Mouse (Mus musculus) kidney, adult 9 months (tissue): Measurements from ENCODE around the gene Rgs3.
A peak's percentile ranks its signal among the peaks of the same experiment; 100 is the strongest.

ENCODE experiments used
- DNase-seq: peaks from one replicate; pipeline ENCODE4 v3.0.0; 2022

The Rgs3 gene

DNA sequence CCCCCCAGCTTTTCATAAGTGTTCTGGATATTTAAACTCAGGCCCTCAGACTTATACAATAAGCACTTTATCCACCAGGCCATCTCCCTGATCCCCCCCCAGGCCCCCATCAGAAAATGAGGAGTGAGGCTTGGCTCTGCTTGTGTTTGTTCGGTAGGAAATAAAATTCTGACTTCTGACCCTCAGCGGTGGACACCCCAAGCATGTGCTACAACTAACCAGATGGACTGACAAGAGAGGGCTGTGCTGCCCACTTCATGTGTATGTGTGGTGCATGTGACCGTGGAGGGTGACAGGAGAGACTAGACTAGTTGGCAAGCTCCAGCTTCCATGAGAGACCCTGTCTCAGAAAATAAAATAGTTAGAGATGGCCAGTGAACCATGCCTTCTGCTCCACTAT lies 171.2 kb downstream of the Rgs3 start:
- DNase-seq = no peak

DNA sequence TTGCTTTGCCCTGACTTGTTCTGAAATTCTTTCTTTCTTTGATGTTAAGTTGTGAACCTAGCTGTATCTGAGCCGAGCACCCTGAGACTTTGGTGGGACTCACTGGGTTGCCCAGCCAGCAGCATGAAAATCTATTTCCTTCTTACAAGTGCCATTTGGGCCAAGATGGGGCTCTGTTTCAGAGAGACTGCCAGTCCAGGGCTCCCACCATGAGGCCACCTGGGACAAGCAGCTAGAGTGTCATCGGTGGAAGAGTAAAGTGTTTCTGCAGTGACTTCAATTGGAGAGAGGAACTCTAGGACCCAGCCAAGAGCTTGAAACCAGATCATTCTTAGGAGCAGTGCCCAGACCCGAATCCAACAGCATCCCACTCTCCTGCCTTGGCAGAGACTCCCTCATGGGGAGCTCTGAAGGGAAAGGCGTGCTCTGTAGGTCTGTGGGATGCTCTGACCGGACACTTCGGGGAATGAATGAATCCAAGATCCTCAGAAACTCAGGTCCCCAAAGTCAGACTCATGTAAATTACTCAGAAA lies 171.9 kb downstream of the Rgs3 start:
- DNase-seq = no peak

DNA sequence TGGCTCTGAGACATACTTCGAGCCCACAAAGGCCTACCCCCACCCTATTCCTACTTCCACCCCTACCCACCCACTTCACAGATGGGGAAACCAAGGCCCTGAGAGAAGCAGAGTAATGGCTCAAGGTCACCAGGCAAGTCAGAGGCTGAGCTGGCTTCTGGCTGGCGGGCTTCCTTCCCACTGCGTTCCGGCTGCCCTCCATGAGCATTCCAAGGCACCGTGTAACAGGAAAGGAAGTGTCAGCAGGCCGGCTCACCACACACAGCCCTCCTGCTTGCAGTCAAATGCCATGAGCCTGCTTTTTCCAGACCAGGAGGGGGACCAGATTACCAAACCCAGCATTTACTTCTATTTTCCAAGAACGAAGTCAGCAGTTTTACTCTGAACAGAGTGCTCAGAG lies 172.4 kb downstream of the Rgs3 start:
- peak; percentile 38 for DNase-seq

DNA sequence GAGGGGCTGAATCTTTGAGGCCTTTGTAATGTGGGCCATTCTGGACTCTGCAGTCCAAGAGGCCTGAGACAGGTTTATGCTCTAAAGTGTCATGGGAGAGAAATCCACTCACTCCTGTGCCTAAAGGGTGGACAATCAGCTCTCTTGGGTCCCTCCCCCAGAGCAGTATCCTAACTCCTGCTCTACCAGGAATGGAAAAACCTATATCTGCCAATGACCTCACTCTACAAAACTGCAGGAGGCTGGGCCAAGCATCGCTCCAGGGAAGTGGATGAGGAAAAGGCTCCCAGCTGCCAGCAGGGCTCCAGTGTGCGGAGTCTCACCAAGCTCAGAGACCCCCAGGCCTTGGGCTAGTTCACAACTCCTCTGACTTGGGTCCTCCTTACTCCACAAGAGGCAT lies 173.2 kb downstream of the Rgs3 start:
- peak; percentile 32 for DNase-seq

DNA sequence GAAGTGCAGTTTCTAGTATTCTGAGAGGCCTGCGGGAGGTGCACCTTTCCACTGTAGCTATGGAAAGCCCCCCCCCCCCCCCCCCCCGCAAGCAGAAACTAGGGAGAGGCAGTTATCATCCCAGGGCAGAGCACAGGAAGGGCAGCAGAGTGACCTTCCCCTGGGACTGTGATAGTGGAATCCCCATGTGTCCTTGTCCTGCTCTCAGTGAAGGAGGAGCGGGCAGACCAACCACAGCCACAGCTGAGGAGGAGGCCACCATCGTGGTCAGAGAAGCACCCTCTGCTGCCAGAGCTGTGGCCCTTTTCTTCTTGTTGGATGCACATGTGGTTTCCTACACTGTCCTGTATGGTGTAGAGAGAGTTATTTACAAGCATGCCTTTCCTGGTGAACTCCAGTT lies 174.3 kb downstream of the Rgs3 start:
- no peak for DNase-seq

GRCm38 (mm10) chr4:62735291-62735690 lies 175.6 kb downstream of the Rgs3 start:
- no peak for DNase-seq

- DNase-seq = peak; percentile 24
Observed at GRCm38 (mm10) chr4:62735878-62736277, 176.2 kb downstream of the Rgs3 start.

- peak; percentile 26 for DNase-seq
Observed at GRCm38 (mm10) chr4:62736421-62736820, 176.8 kb downstream of the Rgs3 start.

- DNase-seq = no peak
Observed at GRCm38 (mm10) chr4:62736904-62737303, 177.3 kb downstream of the Rgs3 start.

GRCm38 (mm10) chr4:62737983-62738695 lies 178.5 kb downstream of the Rgs3 start:
- no peak for DNase-seq

- no peak for DNase-seq
Observed at GRCm38 (mm10) chr4:62738996-62739395, 179.3 kb downstream of the Rgs3 start.

DNA sequence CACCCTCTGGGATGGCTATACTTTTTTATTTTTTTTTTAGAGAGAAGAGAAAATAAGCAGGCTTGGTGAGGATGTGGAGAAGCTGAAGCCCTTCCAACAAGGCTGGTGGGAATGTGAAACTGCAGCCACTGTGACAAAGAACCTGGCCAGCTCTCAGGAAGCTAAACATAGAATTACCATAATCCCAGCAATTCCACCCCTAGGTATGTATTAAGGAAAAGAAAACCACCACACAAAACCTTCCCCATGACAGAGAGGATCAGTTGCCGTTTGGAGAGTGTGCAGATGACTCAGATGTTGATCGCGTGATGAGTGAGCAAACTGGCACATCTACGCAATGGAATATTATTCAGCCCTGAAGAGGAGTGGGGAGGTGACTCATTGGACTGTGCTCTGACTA lies 179.9 kb downstream of the Rgs3 start:
- DNase-seq = no peak

DNA sequence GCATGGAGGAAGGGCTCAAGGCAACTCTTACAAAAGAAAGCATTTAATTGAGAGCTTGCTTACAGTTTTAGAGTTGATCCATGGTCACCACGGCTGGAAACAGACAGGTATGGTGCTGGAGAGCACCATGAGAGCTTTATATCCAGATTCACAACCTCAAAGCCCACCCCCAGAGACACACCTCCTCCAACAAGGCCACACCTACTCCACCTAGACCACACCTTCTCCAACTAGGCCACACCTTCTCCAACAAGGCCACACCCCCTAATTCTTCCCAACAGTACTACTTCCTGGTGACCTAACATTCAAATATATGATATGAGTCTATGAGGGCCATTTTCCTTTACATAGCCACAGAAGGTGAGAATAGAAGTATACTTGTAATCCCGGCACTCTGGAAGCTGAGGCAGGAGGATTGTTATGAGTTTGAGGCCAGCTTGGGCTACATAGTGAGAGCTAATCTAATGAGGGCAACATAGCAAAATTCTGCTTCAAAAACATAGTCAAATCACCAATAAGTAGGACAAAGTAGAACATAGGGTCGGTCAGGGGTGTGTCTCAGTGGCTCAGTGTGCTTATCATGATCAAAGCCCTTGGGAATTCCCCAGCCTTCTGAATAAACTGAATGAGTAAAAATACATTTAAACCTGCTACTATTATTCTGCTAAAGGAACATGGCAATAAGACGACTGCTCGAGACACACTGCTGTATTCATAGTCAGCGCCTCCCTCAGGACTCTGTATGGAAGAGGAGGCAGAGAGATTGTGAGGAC lies 180.8 kb downstream of the Rgs3 start:
- DNase-seq = no peak

DNA sequence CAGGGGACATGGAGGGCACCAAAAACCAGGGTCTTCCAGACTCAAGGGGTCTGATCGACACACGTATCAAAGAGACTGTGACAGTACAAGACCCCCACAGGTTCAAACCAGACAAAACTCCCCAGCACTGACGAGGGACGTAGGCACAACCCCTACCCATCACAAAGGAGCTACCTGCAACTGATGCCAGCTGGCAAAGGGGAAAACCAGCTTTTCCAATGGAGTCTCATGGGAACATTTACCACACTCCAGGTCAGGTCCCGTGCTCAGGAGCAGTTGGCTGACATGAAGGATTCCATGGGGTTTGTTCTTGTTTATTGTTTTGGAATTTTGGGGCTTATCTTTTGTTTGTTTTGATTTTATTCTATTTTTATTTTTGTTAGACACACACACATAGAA lies 181.4 kb downstream of the Rgs3 start:
- no peak for DNase-seq

DNA sequence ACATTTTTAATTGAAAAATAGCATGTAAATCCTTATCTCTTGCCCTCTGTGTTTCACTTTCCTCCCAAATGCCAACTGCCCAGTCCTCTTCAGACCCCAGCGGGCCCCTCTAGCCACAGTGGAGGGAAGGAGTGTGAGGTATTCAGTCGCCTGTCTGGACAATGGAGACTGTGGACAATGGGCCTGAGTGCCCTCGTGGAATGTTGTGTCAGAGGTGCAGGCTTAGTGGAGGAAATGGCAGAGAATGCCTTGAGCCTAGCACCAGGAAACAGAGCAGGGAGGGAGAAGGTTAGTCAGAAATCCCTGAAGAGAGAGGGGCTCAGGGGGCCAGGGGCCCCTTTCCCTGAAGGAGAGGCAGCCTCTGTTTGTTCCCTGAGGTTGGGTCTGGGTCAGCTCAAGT lies 182.0 kb downstream of the Rgs3 start:
- DNase-seq = no peak

DNA sequence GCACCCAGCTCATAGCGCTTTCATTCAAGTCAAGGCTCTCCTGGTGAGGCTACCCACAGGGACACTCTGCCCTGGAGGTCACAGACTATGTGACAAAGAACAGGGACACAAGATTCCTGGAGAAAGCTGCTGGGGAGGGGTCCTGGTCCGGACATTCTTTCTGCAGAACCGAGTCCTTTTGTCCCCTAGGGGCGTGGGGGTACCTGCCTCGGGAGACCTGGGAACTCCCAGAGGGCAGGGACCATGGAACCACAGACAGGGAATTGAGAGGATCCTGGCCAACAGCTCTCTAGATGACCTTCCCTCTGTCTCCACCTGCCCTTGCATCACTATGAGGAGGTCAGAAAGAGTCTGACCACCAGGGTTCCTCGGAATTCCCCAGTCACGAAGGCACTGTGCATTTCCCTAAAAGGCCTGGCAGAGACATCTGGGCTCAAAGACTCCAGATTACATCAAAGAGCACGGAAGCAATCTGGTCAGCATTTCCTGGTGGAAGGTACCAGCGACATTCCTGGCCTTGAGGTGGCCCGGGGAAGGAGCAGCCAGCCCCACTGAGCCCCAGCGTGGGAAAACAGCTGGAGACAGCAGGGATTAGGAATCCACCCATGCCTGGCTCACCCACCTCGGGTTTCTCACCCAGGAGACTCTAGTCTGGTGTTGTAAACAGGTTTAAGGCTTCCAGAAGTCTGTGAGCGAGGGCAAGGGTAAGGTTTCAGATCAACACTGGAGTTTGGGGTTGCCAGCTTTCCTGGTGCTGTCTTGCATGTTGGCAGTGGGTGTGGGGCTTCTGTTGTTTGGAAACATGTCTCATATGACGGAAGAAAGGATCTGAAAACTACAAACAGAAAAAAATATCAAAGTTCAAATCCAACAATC lies 183.5 kb downstream of the Rgs3 start:
- DNase-seq = no peak

DNA sequence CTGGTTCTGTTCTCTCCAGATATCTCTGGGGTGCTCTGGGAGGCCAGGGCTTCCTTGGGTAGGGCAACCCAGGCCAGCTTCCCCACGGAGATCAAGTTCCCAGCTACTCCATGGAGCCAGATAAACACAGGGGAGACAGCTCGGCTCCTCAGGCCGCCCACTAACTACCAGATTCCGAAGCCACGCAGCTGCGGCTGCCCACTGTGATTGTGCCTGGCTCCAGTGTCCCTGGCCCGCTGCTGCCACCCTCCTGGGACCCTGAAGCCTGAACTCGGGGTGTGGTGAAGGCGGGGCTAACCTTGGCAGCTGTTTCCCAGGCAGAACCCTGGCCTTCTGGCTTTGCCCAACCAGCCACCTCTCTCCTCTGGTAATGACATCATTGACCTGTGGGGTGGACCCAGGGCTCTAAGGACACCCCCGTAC lies 184.9 kb downstream of the Rgs3 start:
- DNase-seq = no peak

- DNase-seq = no peak
Observed at GRCm38 (mm10) chr4:62744985-62745638, 185.5 kb downstream of the Rgs3 start.
